Mouse (Mus musculus): ENCODE measurements around the gene Gm11733. TPM values are rescaled to one million over a fixed set of nuclear protein-coding genes. Genes with fewer than 3 reads are reported as not detected.

The Gm11733 gene
- polyA plus RNA-seq, 1 experiment from 2014 or later, result not detected

- H3K36me3 ChIP-seq, result no peaks in the 10 kb centered on the region
- WGBS, result 43% methylated on average over 7 of the region's 7 CpGs
- H3K27ac ChIP-seq (replicated peaks), result no peak overlapping the region
- no peak for ATAC-seq (replicated peaks)
- H3K4me1 ChIP-seq, result peaks cover 72% of the 10 kb centered on the region
- no peak overlapping the region for H3K4me2 ChIP-seq (replicated peaks)
- no peaks in the 10 kb centered on the region for H3K9me3 ChIP-seq
- no peak overlapping the region for H3K4me3 ChIP-seq
- no peak overlapping the region for H3K9ac ChIP-seq (replicated peaks)
- no peaks in the 10 kb centered on the region for H3K27me3 ChIP-seq
Observed at GRCm38 (mm10) chr11:117466911-117467310, 17.3 kb upstream of the Gm11733 start.

GRCm38 (mm10) chr11:117468585-117469363 is 15.4 kb upstream of the Gm11733 start:
- peak; percentile 49; the same call in 1 of the 2 replicates for ATAC-seq (replicated peaks)
- Histone ChIP-seq H3K4me3 (no peak overlapping the region), H3K4me1 (peaks cover 69% of the 10 kb centered on the region), H3K27me3 (no peaks in the 10 kb centered on the region), H3K36me3 (no peaks in the 10 kb centered on the region), H3K9me3 (no peaks in the 10 kb centered on the region), H3K27ac (replicated peaks) (peak overlapping the region; percentile 82), H3K4me2 (replicated peaks) (no peak overlapping the region), H3K9ac (replicated peaks) (no peak overlapping the region)
- WGBS, result 51% methylated on average over 6 of the region's 6 CpGs

- Histone ChIP-seq H3K9ac (replicated peaks) (no peak overlapping the region), H3K4me2 (replicated peaks) (no peak overlapping the region), H3K9me3 (no peaks in the 10 kb centered on the region), H3K27ac (replicated peaks) (peak overlapping the region; percentile 82), H3K4me3 (no peak overlapping the region), H3K4me1 (peaks cover 69% of the 10 kb centered on the region), H3K27me3 (no peaks in the 10 kb centered on the region), H3K36me3 (no peaks in the 10 kb centered on the region)
- peak; percentile 68 for ATAC-seq (replicated peaks)
- 31% methylated on average over 5 of the region's 5 CpGs for WGBS
Observed at GRCm38 (mm10) chr11:117469724-117470123, 14.4 kb upstream of the Gm11733 start.

- H3K27me3 ChIP-seq, result no peaks in the 10 kb centered on the region
- peaks cover 63% of the 10 kb centered on the region for H3K4me1 ChIP-seq
- H3K9me3 ChIP-seq, result no peaks in the 10 kb centered on the region
- H3K4me2 ChIP-seq (replicated peaks), result no peak overlapping the region
- WGBS, result 91% methylated on average over 12 of the region's 12 CpGs
- ATAC-seq (replicated peaks), result no peak
- H3K36me3 ChIP-seq, result no peaks in the 10 kb centered on the region
- H3K9ac ChIP-seq (replicated peaks), result no peak overlapping the region
- H3K4me3 ChIP-seq, result no peak overlapping the region
- peak overlapping the region; percentile 82 for H3K27ac ChIP-seq (replicated peaks)
Observed at GRCm38 (mm10) chr11:117470586-117471195, 13.5 kb upstream of the Gm11733 start.

- no peaks in the 10 kb centered on the region for H3K36me3 ChIP-seq
- H3K9ac ChIP-seq (replicated peaks), result 0 out of 2 replicates have a peak overlapping the region, but pooled peaks have one; percentile 7
- 19% methylated on average over 14 of the region's 14 CpGs for WGBS
- peak overlapping the region; percentile 75 for H3K27ac ChIP-seq (replicated peaks)
- no peaks in the 10 kb centered on the region for H3K27me3 ChIP-seq
- H3K4me2 ChIP-seq (replicated peaks), result no peak overlapping the region
- H3K4me1 ChIP-seq, result peaks cover 61% of the 10 kb centered on the region
- no peak for ATAC-seq (replicated peaks)
- no peaks in the 10 kb centered on the region for H3K9me3 ChIP-seq
- H3K4me3 ChIP-seq, result no peak overlapping the region
Observed at GRCm38 (mm10) chr11:117471625-117472283, 12.4 kb upstream of the Gm11733 start.

GRCm38 (mm10) chr11:117472885-117473284 is 11.3 kb upstream of the Gm11733 start:
- Histone ChIP-seq H3K4me2 (replicated peaks) (no peak overlapping the region), H3K27me3 (no peaks in the 10 kb centered on the region), H3K4me1 (peaks cover 59% of the 10 kb centered on the region), H3K27ac (replicated peaks) (peak overlapping the region; percentile 75; the same call in 1 of the 2 replicates), H3K9ac (replicated peaks) (no peak overlapping the region), H3K9me3 (no peaks in the 10 kb centered on the region), H3K4me3 (no peak overlapping the region), H3K36me3 (no peaks in the 10 kb centered on the region)
- ATAC-seq (replicated peaks), result no peak
- 77% methylated on average over 8 of the region's 8 CpGs for WGBS

- WGBS, result 98% methylated on average over 2 of the region's 2 CpGs
- H3K4me3 ChIP-seq, result no peak overlapping the region
- no peaks in the 10 kb centered on the region for H3K36me3 ChIP-seq
- no peak overlapping the region for H3K9ac ChIP-seq (replicated peaks)
- ATAC-seq (replicated peaks), result no peak
- H3K4me2 ChIP-seq (replicated peaks), result no peak overlapping the region
- H3K9me3 ChIP-seq, result no peaks in the 10 kb centered on the region
- no peak overlapping the region for H3K27ac ChIP-seq (replicated peaks)
- H3K27me3 ChIP-seq, result no peaks in the 10 kb centered on the region
- peaks cover 62% of the 10 kb centered on the region for H3K4me1 ChIP-seq
Observed at GRCm38 (mm10) chr11:117475204-117475603, 9.0 kb upstream of the Gm11733 start.

- Histone ChIP-seq H3K9me3 (no peaks in the 10 kb centered on the region), H3K27me3 (0 out of 2 replicates have a peak, but pooled peaks cover 4% of the 10 kb centered on the region), H3K27ac (replicated peaks) (no peak overlapping the region), H3K36me3 (no peaks in the 10 kb centered on the region), H3K4me2 (replicated peaks) (no peak overlapping the region), H3K4me1 (peaks cover 62% of the 10 kb centered on the region), H3K9ac (replicated peaks) (no peak overlapping the region), H3K4me3 (no peak overlapping the region)
- WGBS, result 39% methylated on average over 10 of the region's 10 CpGs
- ATAC-seq (replicated peaks), result no peak
Observed at GRCm38 (mm10) chr11:117475669-117476068, 8.5 kb upstream of the Gm11733 start.

GRCm38 (mm10) chr11:117476554-117477107 is 7.5 kb upstream of the Gm11733 start:
- ATAC-seq (replicated peaks), result no peak
- no peaks in the 10 kb centered on the region for H3K36me3 ChIP-seq
- no peak overlapping the region for H3K4me3 ChIP-seq
- WGBS, result 53% methylated on average over 5 of the region's 5 CpGs
- no peaks in the 10 kb centered on the region for H3K9me3 ChIP-seq
- H3K27me3 ChIP-seq, result 0 out of 2 replicates have a peak, but pooled peaks cover 9% of the 10 kb centered on the region
- H3K4me1 ChIP-seq, result peaks cover 63% of the 10 kb centered on the region
- H3K27ac ChIP-seq (replicated peaks), result no peak overlapping the region
- no peak overlapping the region for H3K4me2 ChIP-seq (replicated peaks)
- H3K9ac ChIP-seq (replicated peaks), result no peak overlapping the region

- H3K9ac ChIP-seq (replicated peaks), result no peak overlapping the region
- ATAC-seq (replicated peaks), result no peak
- H3K4me3 ChIP-seq, result no peak overlapping the region
- H3K36me3 ChIP-seq, result no peaks in the 10 kb centered on the region
- H3K27ac ChIP-seq (replicated peaks), result peak overlapping the region; percentile 95
- 0 out of 2 replicates have a peak overlapping the region, but pooled peaks have one; percentile 3 for H3K4me2 ChIP-seq (replicated peaks)
- 0 out of 2 replicates have a peak, but pooled peaks cover 9% of the 10 kb centered on the region for H3K27me3 ChIP-seq
- 42% methylated on average over 10 of the region's 10 CpGs for WGBS
- peaks cover 67% of the 10 kb centered on the region for H3K4me1 ChIP-seq
- H3K9me3 ChIP-seq, result no peaks in the 10 kb centered on the region
Observed at GRCm38 (mm10) chr11:117478271-117479006, 5.7 kb upstream of the Gm11733 start.

- no peak overlapping the region for H3K4me3 ChIP-seq
- peak; percentile 67 for ATAC-seq (replicated peaks)
- 4% methylated on average over 13 of the region's 13 CpGs for WGBS
Observed at GRCm38 (mm10) chr11:117479007-117479719, 5.0 kb upstream of the Gm11733 start.

More at GRCm38 (mm10) chr11:117479007-117479719, 5.0 kb upstream of the Gm11733 start:
- H3K4me1 ChIP-seq, result peaks cover 73% of the 10 kb centered on the region
- 0 out of 2 replicates have a peak overlapping the region, but pooled peaks have one; percentile 12 for H3K9ac ChIP-seq (replicated peaks)
- no peaks in the 10 kb centered on the region for H3K9me3 ChIP-seq
- H3K36me3 ChIP-seq, result no peaks in the 10 kb centered on the region
- H3K27ac ChIP-seq (replicated peaks), result peak overlapping the region; percentile 95
- 0 out of 2 replicates have a peak, but pooled peaks cover 9% of the 10 kb centered on the region for H3K27me3 ChIP-seq
- H3K4me2 ChIP-seq (replicated peaks), result peak overlapping the region; percentile 23
